Mouse (Mus musculus) heart, embryonic 12.5 days (tissue): ENCODE measurements around the gene Bnip3. TPM values are rescaled to one million over a fixed set of nuclear protein-coding genes. Genes with fewer than 3 reads are reported as not detected.

Source experiments
- ATAC-seq: fragments of 200-750 bp; cut with Nextera tagmentation; 2 replicates; pipeline ENCODE4 v1.8.0; 2017; ENCODE audit warnings: moderate TSS enrichment, moderate library complexity; ENCODE audit not compliant: insufficient number of reproducible peaks, low FRiP score
- H3K27ac ChIP-seq: fragments of 300-500 bp; sonication (generic); 2 replicates; pipeline ENCODE4 v1.5.1; 2016; ENCODE audit warnings: mild to moderate bottlenecking, moderate library complexity; ENCODE audit not compliant: poor library complexity, severe bottlenecking
- H3K27me3 ChIP-seq: fragments of 300-500 bp; sonication (generic); replicated peaks from 2 replicates; pipeline ENCODE4 v1.6.1; 2016; ENCODE audit warnings: mild to moderate bottlenecking, moderate library complexity
- H3K36me3 ChIP-seq: fragments of 300-500 bp; sonication (generic); 2 replicates; pipeline ENCODE4 v1.6.1; 2016; ENCODE audit warnings: mild to moderate bottlenecking, moderate library complexity
- H3K4me1 ChIP-seq: fragments of 300-500 bp; sonication (generic); replicated peaks from 2 replicates; pipeline ENCODE4 v1.6.1; 2016; ENCODE audit warnings: mild to moderate bottlenecking
- H3K4me2 ChIP-seq: fragments of 300-500 bp; sonication (generic); 2 replicates; pipeline ENCODE4 v1.6.1; 2016; ENCODE audit warnings: mild to moderate bottlenecking, moderate library complexity
- H3K4me3 ChIP-seq: fragments of 300-500 bp; sonication (generic); 2 replicates; pipeline ENCODE4 v1.5.1; 2016; ENCODE audit warnings: mild to moderate bottlenecking
- H3K9ac ChIP-seq: fragments of 300-500 bp; sonication (generic); 2 replicates; pipeline ENCODE4 v1.6.1; 2016; ENCODE audit warnings: mild to moderate bottlenecking, moderate library complexity
- H3K9me3 ChIP-seq: fragments of 300-500 bp; sonication (generic); replicated peaks from 2 replicates; pipeline ENCODE4 v1.6.1; 2016; ENCODE audit warnings: mild to moderate bottlenecking, moderate library complexity
- WGBS: fragments of 180-500 bp; shearing (Covaris S2); methylation state at CpG from one replicate; pipeline ENCODE4 v1.1.7; 2016; 5-methylcytosine and 5-hydroxymethylcytosine counted together
- polyA plus RNA-seq: library from polyadenylated mRNA; unstranded; fragments of >200 nt; fragmentation: Nextera tagmentation; extraction: Ambion mirVana; gene quantifications from 2 replicates; pipeline ENCODE4 v1.2.1, GENCODE M21; 2016

Bnip3 gene
- polyA plus RNA-seq, 1 experiment from 2014 or later, result 311 TPM

DNA sequence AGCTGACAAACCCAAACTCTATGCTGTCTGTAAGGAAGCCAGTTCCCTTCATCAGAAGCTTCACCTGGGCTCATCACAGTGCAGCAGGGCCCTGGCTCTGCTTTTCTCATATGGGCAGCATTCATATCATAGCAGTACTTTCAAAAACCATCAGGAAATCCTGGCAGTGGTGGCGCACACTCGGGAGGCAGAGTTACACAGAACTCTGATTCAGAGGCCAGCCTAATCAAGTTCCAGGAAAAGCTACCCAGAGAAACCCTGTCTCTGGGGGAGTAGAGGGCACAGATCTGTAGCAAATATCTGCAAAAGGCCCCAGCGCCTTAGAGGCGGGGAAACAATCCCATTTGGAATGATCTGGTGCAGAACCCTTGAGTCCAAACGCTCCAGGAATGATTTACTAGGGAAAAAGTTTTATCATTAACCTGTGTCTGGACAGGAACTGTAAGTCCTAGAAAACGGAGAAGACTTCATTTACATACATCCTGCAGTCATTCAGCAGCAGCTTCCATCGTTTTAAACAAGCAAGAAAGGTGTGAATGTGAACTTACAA is 5.4 kb downstream of the Bnip3 start:
- Histone ChIP-seq H3K9me3 (no peaks in the 10 kb centered on the region), H3K4me2 (no peak overlapping the region), H3K4me3 (no peak overlapping the region), H3K27ac (no peak overlapping the region), H3K4me1 (peaks cover 43% of the 10 kb centered on the region), H3K9ac (no peak overlapping the region), H3K36me3 (peaks cover 10% of the 10 kb centered on the region), H3K27me3 (no peaks in the 10 kb centered on the region)
- no peak for ATAC-seq
- 61% methylated on average over 7 of the region's 7 CpGs for WGBS

DNA sequence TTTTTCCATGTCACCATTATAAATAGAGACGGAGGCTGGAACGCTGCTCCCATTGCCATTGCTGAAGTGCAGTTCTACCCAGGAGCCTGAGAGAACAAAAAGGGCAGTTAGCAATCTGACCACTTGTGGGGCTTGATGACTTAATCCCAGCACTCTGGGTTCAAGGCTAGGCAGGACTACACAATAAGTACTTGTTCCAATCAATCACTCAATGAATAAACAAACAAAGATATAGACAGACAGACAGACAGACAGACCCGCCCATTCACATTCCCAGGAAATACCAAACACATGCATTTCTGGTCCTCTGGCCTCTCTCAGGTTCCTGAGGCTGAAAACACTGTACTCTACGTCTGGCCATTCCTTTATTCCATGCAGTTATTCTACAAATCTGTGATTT is 10.6 kb downstream of the Bnip3 start:
- Histone ChIP-seq H3K4me3 (no peak overlapping the region), H3K27me3 (no peaks in the 10 kb centered on the region), H3K9me3 (no peaks in the 10 kb centered on the region), H3K4me1 (peaks cover 5% of the 10 kb centered on the region), H3K9ac (no peak overlapping the region), H3K27ac (no peak overlapping the region), H3K36me3 (peaks cover 54% of the 10 kb centered on the region), H3K4me2 (no peak overlapping the region)
- ATAC-seq, result no peak
- 79% methylated on average over 4 of the region's 4 CpGs for WGBS

GRCm38 (mm10) chr7:138898122-138898521 is 11.2 kb downstream of the Bnip3 start:
- H3K4me1 ChIP-seq, result peaks cover 4% of the 10 kb centered on the region
- 67% methylated on average over 2 of the region's 2 CpGs for WGBS
- ATAC-seq, result no peak
- no peak overlapping the region for H3K9ac ChIP-seq
- H3K4me2 ChIP-seq, result no peak overlapping the region
- no peak overlapping the region for H3K27ac ChIP-seq
- no peaks in the 10 kb centered on the region for H3K9me3 ChIP-seq
- peaks cover 59% of the 10 kb centered on the region for H3K36me3 ChIP-seq
- no peak overlapping the region for H3K4me3 ChIP-seq
- no peaks in the 10 kb centered on the region for H3K27me3 ChIP-seq

DNA sequence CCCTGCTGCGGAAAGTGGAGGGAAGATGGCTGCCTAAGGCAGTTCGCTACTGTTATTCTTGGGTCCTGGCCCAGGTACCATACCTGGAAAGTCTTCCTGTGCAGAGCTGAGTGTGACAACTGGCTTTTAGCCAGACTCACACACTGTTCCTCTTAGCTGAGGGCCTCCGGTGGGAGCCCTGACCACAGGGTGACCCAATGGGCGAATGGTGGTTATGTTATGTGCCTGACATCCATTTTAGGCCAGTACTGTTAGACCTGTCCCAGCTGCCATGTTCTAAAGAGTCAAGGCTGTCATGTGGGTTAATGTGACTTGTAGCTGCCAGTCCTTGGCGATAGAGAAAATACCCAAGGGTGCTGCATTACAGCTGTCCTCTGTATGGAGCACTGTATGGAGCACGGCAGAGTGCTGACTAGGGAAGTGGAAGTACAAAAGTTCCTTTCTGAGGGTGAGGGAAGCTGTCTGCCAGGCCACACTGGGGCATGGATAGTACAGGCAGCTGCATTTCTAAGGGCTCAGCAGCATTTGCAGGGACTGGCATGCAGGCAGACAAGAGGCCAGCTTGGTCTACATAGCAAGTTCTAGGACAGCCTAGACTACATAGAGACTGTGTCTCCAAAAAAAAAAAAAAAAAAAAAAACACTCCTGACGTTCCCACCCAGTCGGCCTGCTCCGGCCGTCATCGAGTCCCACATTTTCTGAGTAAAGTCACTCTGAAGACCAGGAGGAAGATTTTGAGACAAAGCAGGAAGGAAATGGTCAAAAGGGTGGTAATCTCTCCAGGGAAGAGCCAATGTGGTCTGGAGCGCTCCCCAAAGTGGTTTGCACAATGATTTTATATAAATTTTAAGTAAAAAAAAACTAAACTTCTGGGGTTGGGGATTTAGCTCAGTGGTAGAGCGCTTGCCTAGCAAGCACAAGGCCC is 23.7 kb downstream of the Bnip3 start:
- no peaks in the 10 kb centered on the region for H3K27me3 ChIP-seq
- no peak overlapping the region for H3K4me3 ChIP-seq
- H3K36me3 ChIP-seq, result peaks cover 54% of the 10 kb centered on the region
- H3K4me1 ChIP-seq, result peaks cover 5% of the 10 kb centered on the region; the same call in 1 of the 2 replicates
- H3K9ac ChIP-seq, result no peak overlapping the region
- no peaks in the 10 kb centered on the region for H3K9me3 ChIP-seq
- no peak overlapping the region for H3K27ac ChIP-seq
- H3K4me2 ChIP-seq, result no peak overlapping the region
- no peak for ATAC-seq
- WGBS, result 80% methylated on average over 13 of the region's 13 CpGs

DNA sequence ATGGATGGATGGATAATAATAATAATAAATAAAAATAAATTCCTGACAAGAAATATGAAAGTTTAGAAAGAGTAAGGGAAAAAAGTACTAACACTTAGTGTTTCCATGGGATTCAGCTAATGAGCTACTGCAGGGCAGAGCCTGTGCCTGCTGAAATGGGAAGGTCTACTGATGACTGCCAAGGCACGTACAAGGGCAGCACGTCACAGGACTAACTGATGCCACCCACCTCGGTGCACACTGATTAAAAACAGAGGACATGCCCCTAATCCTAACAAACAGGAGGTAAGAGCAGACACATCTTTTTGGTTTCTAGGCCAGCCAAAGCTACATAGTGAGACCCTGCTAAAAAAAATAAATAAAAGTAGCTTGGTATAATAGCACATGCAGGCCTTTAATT is 25.6 kb downstream of the Bnip3 start:
- ATAC-seq, result no peak
- peaks cover 5% of the 10 kb centered on the region; the same call in 1 of the 2 replicates for H3K4me1 ChIP-seq
- H3K9me3 ChIP-seq, result no peaks in the 10 kb centered on the region
- peaks cover 73% of the 10 kb centered on the region for H3K36me3 ChIP-seq
- H3K4me2 ChIP-seq, result no peak overlapping the region
- H3K4me3 ChIP-seq, result no peak overlapping the region
- no peak overlapping the region for H3K27ac ChIP-seq
- WGBS, result 90% methylated on average over 3 of the region's 3 CpGs
- no peak overlapping the region for H3K9ac ChIP-seq
- H3K27me3 ChIP-seq, result no peaks in the 10 kb centered on the region

DNA sequence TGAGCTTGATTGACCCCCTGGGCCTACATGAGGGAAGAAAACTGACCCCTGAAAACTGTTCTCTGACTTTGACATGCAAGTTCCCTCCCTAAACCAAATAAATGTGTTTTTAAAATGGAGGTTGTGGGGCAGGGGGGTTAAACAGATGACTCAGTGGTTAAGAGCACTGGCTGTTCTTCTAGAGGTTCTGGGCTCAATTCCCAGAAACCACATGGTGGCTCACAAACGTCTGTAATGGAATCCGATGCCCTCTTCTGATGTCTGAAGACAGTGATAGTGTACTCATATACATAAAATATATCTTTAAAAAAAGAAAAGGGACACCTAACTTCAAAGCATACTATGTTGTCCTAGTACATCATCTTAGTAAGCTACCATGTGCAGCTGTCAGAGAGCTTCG is 34.3 kb downstream of the Bnip3 start:
- WGBS, result 90% methylated on average over 3 of the region's 3 CpGs
- Histone ChIP-seq H3K4me2 (no peak overlapping the region), H3K4me1 (no peaks in the 10 kb centered on the region), H3K4me3 (no peak overlapping the region), H3K27me3 (no peaks in the 10 kb centered on the region), H3K9me3 (no peaks in the 10 kb centered on the region), H3K9ac (no peak overlapping the region), H3K36me3 (peaks cover 96% of the 10 kb centered on the region), H3K27ac (no peak overlapping the region)
- no peak for ATAC-seq

DNA sequence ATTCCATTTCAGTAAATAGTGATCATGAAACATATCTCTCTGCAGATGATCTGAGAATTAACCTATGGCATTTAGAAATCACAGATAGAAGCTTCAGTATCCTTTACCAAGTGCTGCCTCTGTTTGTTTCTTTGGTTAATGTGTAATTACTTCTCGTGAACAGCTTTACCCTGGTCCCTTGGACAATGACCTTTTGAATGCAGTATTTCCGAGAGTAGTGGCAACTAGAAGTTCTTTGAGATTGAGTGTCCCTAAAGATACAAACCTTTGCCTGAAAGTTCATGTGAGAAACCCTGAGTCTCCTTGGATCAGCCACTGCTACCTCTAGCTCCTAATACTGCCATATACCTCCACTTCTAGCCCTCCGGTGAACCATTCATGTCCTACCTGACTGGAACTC is 36.4 kb downstream of the Bnip3 start:
- Histone ChIP-seq H3K4me2 (no peak overlapping the region), H3K4me1 (no peaks in the 10 kb centered on the region), H3K36me3 (peaks cover 91% of the 10 kb centered on the region), H3K9ac (no peak overlapping the region), H3K9me3 (no peaks in the 10 kb centered on the region), H3K27me3 (no peaks in the 10 kb centered on the region), H3K4me3 (no peak overlapping the region), H3K27ac (no peak overlapping the region)
- ATAC-seq, result no peak
- WGBS, result 91% methylated on average over 3 of the region's 3 CpGs

GRCm38 (mm10) chr7:138868316-138868715 is 41.0 kb downstream of the Bnip3 start:
- peaks cover 9% of the 10 kb centered on the region; the same call in 1 of the 2 replicates for H3K4me1 ChIP-seq
- H3K36me3 ChIP-seq, result peaks cover 46% of the 10 kb centered on the region

DNA sequence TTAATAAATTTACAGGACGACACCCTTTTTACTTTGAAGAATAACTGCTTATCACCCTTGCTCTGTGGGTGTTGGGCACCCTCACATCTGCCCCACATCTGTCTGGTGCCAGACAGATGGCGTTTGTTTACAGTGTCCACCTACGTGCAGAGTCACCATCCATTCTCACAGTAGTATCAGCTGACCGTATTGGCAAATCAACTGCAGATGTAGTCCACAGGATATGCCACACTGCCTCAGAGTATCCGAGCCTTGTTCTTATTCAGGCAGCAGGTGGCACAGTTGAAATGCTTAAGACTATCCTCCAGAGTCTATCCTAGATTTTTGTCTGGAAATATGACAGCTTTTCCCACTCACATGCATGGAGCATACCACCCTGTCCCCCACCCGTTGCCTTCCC is 42.0 kb downstream of the Bnip3 start:
- H3K4me1 ChIP-seq, result peaks cover 9% of the 10 kb centered on the region; the same call in 1 of the 2 replicates
- no peak overlapping the region for H3K27ac ChIP-seq
- WGBS, result 78% methylated on average over 6 of the region's 6 CpGs
- peaks cover 42% of the 10 kb centered on the region for H3K36me3 ChIP-seq
- no peak overlapping the region for H3K4me3 ChIP-seq
- H3K27me3 ChIP-seq, result no peaks in the 10 kb centered on the region
- H3K9me3 ChIP-seq, result no peaks in the 10 kb centered on the region
- H3K9ac ChIP-seq, result no peak overlapping the region
- ATAC-seq, result no peak
- H3K4me2 ChIP-seq, result no peak overlapping the region

More at GRCm38 (mm10) chr7:138868316-138868715, 41.0 kb downstream of the Bnip3 start:
- no peak for ATAC-seq
- Histone ChIP-seq H3K9me3 (no peaks in the 10 kb centered on the region), H3K27ac (no peak overlapping the region), H3K4me3 (no peak overlapping the region), H3K4me2 (no peak overlapping the region), H3K9ac (no peak overlapping the region), H3K27me3 (no peaks in the 10 kb centered on the region)
- WGBS, result 90% methylated on average over 4 of the region's 4 CpGs

DNA sequence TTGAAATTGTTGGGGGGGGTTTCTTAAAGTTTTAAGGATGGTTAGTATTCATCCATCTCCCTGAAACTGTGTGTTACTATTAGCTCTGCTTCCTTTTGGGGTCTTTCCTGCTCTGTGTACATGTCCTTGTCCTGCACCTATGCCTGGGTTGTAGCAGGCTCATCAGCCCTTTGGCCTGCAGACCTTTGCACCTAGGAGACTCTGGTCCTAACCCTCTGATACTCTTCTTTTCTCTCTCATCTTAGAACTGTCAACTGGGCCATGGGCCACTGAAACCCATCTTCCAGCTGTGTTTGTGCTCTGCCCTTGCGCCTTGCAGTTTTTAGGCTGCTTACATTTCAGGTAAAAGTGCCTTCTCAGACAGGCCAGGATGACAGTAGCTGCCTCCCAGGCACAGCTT is 44.5 kb downstream of the Bnip3 start:
- Histone ChIP-seq H3K4me3 (no peak overlapping the region), H3K9ac (no peak overlapping the region), H3K27me3 (no peaks in the 10 kb centered on the region), H3K36me3 (peaks cover 28% of the 10 kb centered on the region), H3K9me3 (no peaks in the 10 kb centered on the region), H3K4me2 (no peak overlapping the region), H3K27ac (no peak overlapping the region), H3K4me1 (peaks cover 9% of the 10 kb centered on the region; the same call in 1 of the 2 replicates)
- WGBS, result 97% methylated on average over 1 of the region's 1 CpGs
- no peak for ATAC-seq

DNA sequence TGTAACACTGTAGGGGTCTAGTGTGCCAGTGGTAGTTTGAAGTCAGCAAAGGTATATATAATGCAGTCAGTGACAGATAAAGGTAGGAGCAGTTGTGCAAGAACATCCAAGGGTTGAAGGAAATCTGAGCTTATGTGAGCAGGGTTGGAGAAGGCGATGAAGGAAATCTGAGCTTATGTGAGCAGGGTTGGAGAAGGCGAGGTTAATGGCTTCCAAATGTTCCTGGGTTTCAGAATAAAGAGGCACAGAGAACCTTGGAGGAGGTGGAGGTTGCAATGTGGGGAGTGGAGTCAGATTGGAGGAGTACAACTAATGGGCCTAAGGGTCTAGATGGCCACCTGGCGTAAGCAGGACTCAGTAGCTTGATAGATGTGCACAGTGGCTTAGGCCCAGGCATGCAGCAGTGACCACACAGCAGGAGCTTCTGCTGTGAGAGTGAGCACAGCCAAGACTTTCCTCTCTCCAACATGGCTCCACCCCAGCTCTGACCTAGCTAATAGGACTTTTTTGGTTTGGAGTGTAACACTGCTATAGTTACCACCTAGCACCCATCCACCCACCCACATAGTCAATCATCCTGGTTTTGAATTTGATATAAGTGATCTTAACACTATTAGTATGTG is 45.3 kb downstream of the Bnip3 start:
- H3K9ac ChIP-seq, result no peak overlapping the region
- peaks cover 23% of the 10 kb centered on the region for H3K36me3 ChIP-seq
- no peak overlapping the region for H3K4me3 ChIP-seq
- no peak overlapping the region for H3K4me2 ChIP-seq
- no peak overlapping the region for H3K27ac ChIP-seq
- H3K9me3 ChIP-seq, result no peaks in the 10 kb centered on the region
- no peaks in the 10 kb centered on the region for H3K27me3 ChIP-seq
- ATAC-seq, result no peak
- H3K4me1 ChIP-seq, result peaks cover 9% of the 10 kb centered on the region; the same call in 1 of the 2 replicates
- 92% methylated on average over 3 of the region's 3 CpGs for WGBS
